Mouse (Mus musculus) brain, embryonic 14.5 days (tissue): ENCODE measurements at regions not wholly inside any gene's neighbourhood (a gene's known extent, or its start where the extent isn't known, plus 50 kb on each side); places are given as distances from the start of the nearest gene placed in this dataset.

ENCODE experiments used
- CTCF ChIP-seq: fragments of 200-500 bp; IDR thresholded peaks from 2 replicates; pipeline ENCODE4 v1.5.1; 2012; ENCODE audit warnings: inconsistent platforms, mild to moderate bottlenecking, moderate library complexity, borderline replicate concordance; ENCODE audit not compliant: insufficient read depth, insufficient read length; ENCODE audit errors: extremely low read depth
- POLR2A ChIP-seq: fragments of 200-500 bp; IDR thresholded peaks from 2 replicates; pipeline ENCODE4 v1.6.1; 2012; ENCODE audit warnings: mild to moderate bottlenecking, inconsistent platforms, borderline replicate concordance; ENCODE audit not compliant: poor library complexity, insufficient read depth, insufficient read length, severe bottlenecking; ENCODE audit errors: extremely low read depth

DNA sequence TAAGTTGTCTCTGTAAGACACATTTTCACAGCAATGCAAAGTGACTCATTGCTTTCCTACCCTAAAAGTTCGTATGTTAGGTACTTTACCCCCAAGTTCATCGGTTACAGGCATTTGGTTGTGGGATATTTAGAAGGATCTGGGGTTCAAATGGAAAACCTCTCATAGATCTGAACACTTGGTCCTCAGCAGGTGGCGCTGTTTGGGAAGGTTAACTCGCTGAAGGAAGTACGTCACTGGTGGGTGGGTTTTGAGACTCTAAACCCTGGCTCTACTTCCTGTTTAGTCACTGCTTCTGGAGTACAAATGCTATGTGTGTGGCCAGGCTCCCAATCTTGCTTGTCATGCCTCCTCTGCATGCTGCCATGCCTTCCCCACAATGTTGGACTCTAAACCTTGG, 284.0 kb upstream of the Castor2 start:
- TF ChIP-seq CTCF (peak; percentile 13; the same call in 1 of the 2 replicates), POLR2A (no peak)
